Mouse (Mus musculus): ENCODE data around the gene Olfr1378. TPM values are rescaled to one million over a fixed set of nuclear protein-coding genes. Genes with fewer than 3 reads are reported as not detected.

Gene Olfr1378
- not detected for polyA plus RNA-seq (2014; fragmentation: Illumina TruSeq; extraction: RNeasy Lipid Tissue Mini Kit (QIAGEN cat#74804); ENCODE audit: low read depth, low replicate concordance)

DNA sequence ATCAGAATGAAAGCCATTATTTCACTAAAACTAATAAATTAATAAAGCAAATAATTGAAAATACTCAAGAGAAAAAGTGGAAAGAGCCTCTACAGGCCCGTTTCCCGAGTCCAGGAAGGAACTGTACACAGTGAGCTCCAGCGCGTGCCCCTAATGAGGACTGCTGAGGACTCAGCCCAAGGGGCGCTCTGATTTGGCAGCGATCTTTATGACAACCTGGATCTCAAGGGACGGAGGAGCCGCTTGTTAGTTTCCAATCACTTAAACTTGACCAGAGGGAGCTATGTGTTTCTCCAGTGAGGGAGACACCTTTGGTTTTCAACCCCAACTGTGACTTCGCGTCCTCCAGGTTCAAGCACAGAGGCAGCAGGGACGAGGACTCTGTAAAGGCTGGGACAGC, at the start of gene Olfr1378:
TSS of gene Olfr1378 (plus strand) at position 301 of the 400 bp plus-strand sequence.

DNA sequence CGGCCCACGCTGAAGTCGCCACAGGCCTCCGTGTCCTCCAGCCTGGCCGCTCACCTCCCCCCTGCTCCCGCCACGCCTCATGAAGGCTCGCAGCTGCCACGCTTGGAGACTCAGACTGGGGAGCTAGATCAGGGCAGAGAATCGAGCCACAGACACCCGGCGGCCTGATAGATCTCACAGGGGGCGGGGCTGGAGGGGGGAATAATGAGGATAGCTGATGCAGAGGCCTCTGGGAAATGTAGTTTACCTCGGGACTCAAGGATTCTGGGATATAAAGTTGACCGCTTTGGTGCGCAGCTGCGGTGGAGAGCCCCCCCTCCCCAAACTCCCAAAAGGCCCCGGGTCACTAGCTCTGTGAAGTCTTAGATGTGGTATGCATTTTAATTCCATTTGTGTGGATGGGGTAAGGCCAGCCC, 34.9 kb upstream of the Olfr1378 start, which contains the start of gene Zfp354b:
TSS of gene Zfp354b (minus strand) at position 183 of the 416 bp plus-strand sequence.

DNA sequence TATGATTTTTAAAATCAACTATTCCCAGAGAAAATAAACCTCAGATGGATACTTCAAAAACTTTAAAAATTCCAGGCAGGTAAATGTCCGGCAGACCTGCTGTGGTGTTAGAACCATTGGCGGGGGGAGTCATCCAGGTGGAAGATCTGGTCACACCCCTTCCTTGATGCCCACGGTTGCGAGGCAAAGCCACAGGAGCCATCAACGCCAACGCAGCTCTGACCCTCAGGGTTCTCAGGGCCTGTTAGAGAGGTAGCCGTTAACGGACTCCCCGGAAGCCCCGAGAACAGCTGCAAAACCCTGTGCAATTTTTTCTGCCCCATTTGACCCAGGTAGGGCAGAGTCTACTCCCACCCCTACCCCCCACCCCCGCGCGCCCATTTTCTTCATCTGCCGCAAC, 22.8 kb upstream of the Olfr1378 start, which contains the start of gene 4933414I15Rik:
TSS of gene 4933414I15Rik (minus strand) at position 260 of the 400 bp plus-strand sequence.

DNA sequence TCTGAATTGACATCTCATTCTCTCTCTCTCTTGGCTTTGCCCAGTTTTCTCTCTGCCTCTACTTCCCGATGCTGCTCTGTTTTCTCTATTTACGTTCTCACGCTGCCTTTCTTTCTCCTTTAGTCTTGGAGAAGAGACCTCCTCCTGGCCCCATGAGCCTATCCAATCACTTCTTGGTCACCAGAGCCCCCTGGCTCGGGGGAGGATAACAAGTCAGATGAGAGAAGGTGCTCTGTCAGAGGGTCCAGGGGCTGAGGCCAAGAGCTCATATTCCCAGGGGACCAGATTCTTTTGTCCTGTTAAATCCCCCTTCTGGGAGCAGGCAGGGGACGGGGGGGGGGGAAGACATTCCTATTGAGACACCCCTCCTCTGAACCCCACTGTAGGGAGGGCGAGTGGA, 12.7 kb upstream of the Olfr1378 start, which contains the start of gene Prop1:
TSS of gene Prop1 (minus strand) at position 101 of the 400 bp plus-strand sequence.

DNA sequence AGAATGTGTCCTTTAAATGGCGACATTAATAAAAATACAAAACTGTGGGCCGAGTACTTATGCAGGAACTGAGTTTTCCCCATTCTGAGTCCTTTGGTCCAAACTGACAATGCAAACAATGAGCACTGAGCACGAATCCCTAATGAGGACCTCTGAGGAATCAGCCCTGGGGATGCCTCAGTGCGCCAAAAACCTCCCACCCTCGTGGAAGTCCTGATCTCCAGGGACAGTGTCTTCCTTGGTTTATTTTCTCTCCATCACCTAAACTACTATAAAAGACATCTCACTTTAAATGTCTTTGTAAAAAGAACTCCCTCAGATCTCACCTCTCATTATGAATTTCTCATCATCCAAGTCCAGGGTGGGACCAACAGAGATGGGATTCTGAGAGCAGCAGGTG, 15.3 kb downstream of the Olfr1378 start, which contains the start of gene Olfr1377:
TSS of gene Olfr1377 (plus strand) at position 301 of the 400 bp plus-strand sequence.

DNA sequence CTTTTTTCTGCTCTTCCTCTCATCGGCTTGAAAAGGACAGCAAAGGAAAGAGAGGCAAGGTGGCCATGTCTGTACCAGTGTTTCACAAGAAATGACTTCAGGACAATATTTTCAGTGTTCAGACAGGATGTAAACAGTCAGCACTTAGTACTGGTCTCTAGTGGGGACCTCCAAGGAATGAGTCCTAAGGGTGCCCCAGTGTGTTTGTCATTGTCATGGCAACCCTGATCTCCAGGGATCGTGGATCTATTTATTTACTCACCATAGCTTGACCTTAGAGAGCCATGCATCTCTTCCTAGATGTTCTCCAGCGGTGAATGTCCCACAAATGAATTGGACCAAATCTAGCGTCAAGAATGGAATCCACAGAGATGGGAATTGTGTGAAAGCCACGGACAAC, 37.0 kb downstream of the Olfr1378 start, which contains the start of gene Olfr51:
TSS of gene Olfr51 (plus strand) at position 301 of the 400 bp plus-strand sequence.

DNA sequence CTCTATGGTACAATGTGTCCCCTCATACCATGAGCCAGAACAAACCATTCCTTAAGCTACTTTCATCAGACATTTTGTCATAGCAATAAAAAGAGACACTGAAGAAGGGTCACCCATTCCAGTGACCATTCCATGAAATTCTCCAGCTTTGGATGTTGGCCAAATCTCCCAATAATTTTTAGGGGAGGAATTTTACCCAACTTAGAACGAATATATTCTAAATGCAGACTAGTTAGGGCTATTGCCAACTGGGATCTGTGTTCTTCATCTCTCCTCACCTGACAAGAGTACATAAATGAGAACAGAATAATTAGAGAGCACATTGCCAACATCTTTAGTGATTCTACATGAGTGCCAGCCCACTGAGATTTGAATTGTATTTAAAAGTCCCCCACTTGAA, 47.6 kb downstream of the Olfr1378 start, which contains the start of gene Olfr54:
TSS of gene Olfr54 (plus strand) at position 301 of the 400 bp plus-strand sequence.

Other genes starting within 250 kb of the Olfr1378 start
- 1.9 TPM for gene Zfp354c, start 138.8 kb upstream of the Olfr1378 start, polyA plus RNA-seq (2014; fragmentation: Illumina TruSeq; extraction: RNeasy Lipid Tissue Mini Kit (QIAGEN cat#74804); ENCODE audit: low read depth, low replicate concordance)
- 2.0 TPM for gene Zfp879, start 125.0 kb upstream of the Olfr1378 start, polyA plus RNA-seq (2014; fragmentation: Illumina TruSeq; extraction: RNeasy Lipid Tissue Mini Kit (QIAGEN cat#74804); ENCODE audit: low read depth, low replicate concordance)
- gene Grm6, start 115.8 kb upstream of the Olfr1378 start, polyA plus RNA-seq (2014; fragmentation: Illumina TruSeq; extraction: RNeasy Lipid Tissue Mini Kit (QIAGEN cat#74804); ENCODE audit: low read depth, low replicate concordance) = not detected
- gene Zfp454, start 78.9 kb upstream of the Olfr1378 start, polyA plus RNA-seq (2014; fragmentation: Illumina TruSeq; extraction: RNeasy Lipid Tissue Mini Kit (QIAGEN cat#74804); ENCODE audit: low read depth, low replicate concordance) = 1.2 TPM
- gene Zfp2, start 50.4 kb upstream of the Olfr1378 start, polyA plus RNA-seq (2014; fragmentation: Illumina TruSeq; extraction: RNeasy Lipid Tissue Mini Kit (QIAGEN cat#74804); ENCODE audit: low read depth, low replicate concordance) = 5.7 TPM
- gene Zfp354b, start 34.9 kb upstream of the Olfr1378 start, polyA plus RNA-seq (2014; fragmentation: Illumina TruSeq; extraction: RNeasy Lipid Tissue Mini Kit (QIAGEN cat#74804); ENCODE audit: low read depth, low replicate concordance) = 2.4 TPM
- gene 4933414I15Rik, start 22.8 kb upstream of the Olfr1378 start, polyA plus RNA-seq (2014; fragmentation: Illumina TruSeq; extraction: RNeasy Lipid Tissue Mini Kit (QIAGEN cat#74804); ENCODE audit: low read depth, low replicate concordance) = not detected
- gene Prop1, start 12.8 kb upstream of the Olfr1378 start, polyA plus RNA-seq (2014; fragmentation: Illumina TruSeq; extraction: RNeasy Lipid Tissue Mini Kit (QIAGEN cat#74804); ENCODE audit: low read depth, low replicate concordance) = not detected
- gene Olfr1377, start 15.4 kb downstream of the Olfr1378 start, polyA plus RNA-seq (2014; fragmentation: Illumina TruSeq; extraction: RNeasy Lipid Tissue Mini Kit (QIAGEN cat#74804); ENCODE audit: low read depth, low replicate concordance) = not detected
- not detected for gene Olfr51, start 37.1 kb downstream of the Olfr1378 start, polyA plus RNA-seq (2014; fragmentation: Illumina TruSeq; extraction: RNeasy Lipid Tissue Mini Kit (QIAGEN cat#74804); ENCODE audit: low read depth, low replicate concordance)
- gene Olfr54, start 47.7 kb downstream of the Olfr1378 start, polyA plus RNA-seq (2014; fragmentation: Illumina TruSeq; extraction: RNeasy Lipid Tissue Mini Kit (QIAGEN cat#74804); ENCODE audit: low read depth, low replicate concordance) = not detected
- not detected for gene Olfr1375, start 81.6 kb downstream of the Olfr1378 start, polyA plus RNA-seq (2014; fragmentation: Illumina TruSeq; extraction: RNeasy Lipid Tissue Mini Kit (QIAGEN cat#74804); ENCODE audit: low read depth, low replicate concordance)
- 2.5 TPM for gene Zfp354a, start 92.7 kb downstream of the Olfr1378 start, polyA plus RNA-seq (2014; fragmentation: Illumina TruSeq; extraction: RNeasy Lipid Tissue Mini Kit (QIAGEN cat#74804); ENCODE audit: low read depth, low replicate concordance)

All from heart, adult 10 weeks (tissue).